Mouse (Mus musculus) midbrain, embryonic 11.5 days (tissue): ENCODE measurements around the gene Ebpl. TPM values are rescaled to one million over a fixed set of nuclear protein-coding genes. Genes with fewer than 3 reads are reported as not detected.
A peak's percentile ranks its signal among the peaks of the same experiment; 100 is the strongest.
"Not testable (repeated sequence)": the region's sequence is repeated elsewhere in the genome, so short reads cannot be mapped to it uniquely, and the experiment has no call there.

Experiments used
- ATAC-seq: fragments of 200-750 bp; cut with Nextera tagmentation; 2 replicates; pipeline ENCODE4 v1.8.0; 2017; ENCODE audit warnings: moderate TSS enrichment, moderate library complexity; ENCODE audit not compliant: low FRiP score
- DNase-seq: peaks from one replicate; pipeline ENCODE4 v3.0.0; 2015; ENCODE audit warnings: low spot score; ENCODE audit errors: missing footprints
- H3K27ac ChIP-seq: fragments of 300-500 bp; sonication (generic); 2 replicates; pipeline ENCODE4 v1.5.1; 2014; ENCODE audit warnings: low read depth, low read length
- H3K27me3 ChIP-seq: fragments of 300-500 bp; sonication (generic); 2 replicates; pipeline ENCODE4 v1.6.1; 2014; ENCODE audit warnings: mild to moderate bottlenecking, low read length, moderate library complexity, mixed read lengths; ENCODE audit not compliant: control insufficient read depth, insufficient read depth
- H3K36me3 ChIP-seq: fragments of 300-500 bp; sonication (generic); 2 replicates; pipeline ENCODE4 v1.6.1; 2014; ENCODE audit warnings: mild to moderate bottlenecking, low read length, moderate library complexity, mixed read lengths; ENCODE audit not compliant: control insufficient read depth, insufficient read depth
- H3K4me1 ChIP-seq: fragments of 300-500 bp; sonication (generic); 2 replicates; pipeline ENCODE4 v1.6.1; 2014; ENCODE audit warnings: low read length; ENCODE audit not compliant: control insufficient read depth, insufficient read depth
- H3K4me2 ChIP-seq: fragments of 300-500 bp; sonication (generic); 2 replicates; pipeline ENCODE4 v1.6.1; 2014; ENCODE audit warnings: mild to moderate bottlenecking, moderate library complexity
- H3K4me3 ChIP-seq: fragments of 300-500 bp; sonication (generic); 2 replicates; pipeline ENCODE4 v1.5.1; 2014; ENCODE audit warnings: low read depth, low read length
- H3K9ac ChIP-seq: fragments of 300-500 bp; sonication (generic); 2 replicates; pipeline ENCODE4 v1.6.1; 2014; ENCODE audit warnings: low read length
- H3K9me3 ChIP-seq: fragments of 300-500 bp; sonication (generic); 2 replicates; pipeline ENCODE4 v1.6.1; 2016; ENCODE audit warnings: low read length; ENCODE audit not compliant: control insufficient read depth
- WGBS: fragments of 180-500 bp; shearing (Covaris S2); extraction: QIAGEN DNeasy Blood & Tissue Kit; methylation state at CpG from one replicate; pipeline ENCODE4 v1.1.7; 2014; 5-methylcytosine and 5-hydroxymethylcytosine counted together
- polyA plus RNA-seq: library from polyadenylated mRNA; unstranded; fragments of >200 nt; fragmentation: Nextera tagmentation; extraction: Ambion mirVana; gene quantifications from 2 replicates; pipeline ENCODE4 v1.2.1, GENCODE M21; 2014

Gene Ebpl
- polyA plus RNA-seq, 1 experiment from 2014 or later = 9.8 TPM

DNA sequence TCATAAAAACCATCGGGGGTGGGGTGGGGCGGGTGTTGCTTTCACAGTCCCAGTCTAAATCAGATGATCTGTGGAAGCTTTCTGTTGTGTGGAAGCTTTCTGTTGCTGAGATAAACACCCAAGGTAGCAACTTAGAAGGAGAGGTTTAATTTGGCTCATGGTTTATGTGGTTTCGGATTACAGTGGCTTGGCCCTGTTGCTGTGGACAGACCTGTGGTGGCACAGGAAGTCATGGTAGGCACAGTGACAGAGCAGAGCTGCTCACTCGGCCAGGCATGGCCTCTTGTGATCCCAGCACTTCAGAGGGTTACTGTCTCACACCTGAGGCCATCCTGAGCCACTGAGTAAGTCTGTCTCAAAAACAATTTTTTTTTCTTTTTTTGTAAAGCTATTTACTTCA, 20.9 kb downstream of the Ebpl start:
- Histone ChIP-seq H3K4me1 (peaks cover 7% of the 10 kb centered on the region; the same call in 1 of the 2 replicates), H3K36me3 (no peaks in the 10 kb centered on the region), H3K4me3 (no peak overlapping the region), H3K9ac (no peak overlapping the region), H3K4me2 (no peak overlapping the region), H3K27ac (no peak overlapping the region), H3K27me3 (no peaks in the 10 kb centered on the region), H3K9me3 (no peaks in the 10 kb centered on the region)
- ATAC-seq (no peak), DNase-seq (no peak)
- WGBS = 85% methylated on average over 4 of the region's 4 CpGs

- Histone ChIP-seq H3K27ac (no peak overlapping the region), H3K4me3 (no peak overlapping the region), H3K4me2 (no peak overlapping the region), H3K4me1 (0 out of 2 replicates have a peak, but pooled peaks cover 2% of the 10 kb centered on the region), H3K36me3 (no peaks in the 10 kb centered on the region), H3K27me3 (no peaks in the 10 kb centered on the region), H3K9me3 (no peaks in the 10 kb centered on the region), H3K9ac (no peak overlapping the region)
- ATAC-seq (peak; percentile 79), DNase-seq (peak; percentile 97)
- 28% methylated on average over 13 of the region's 13 CpGs for WGBS
These were observed 29.2 kb downstream of the Ebpl start for GRCm38 (mm10) chr14:61330996-61331561.

GRCm38 (mm10) chr14:61330591-61330990, 29.6 kb downstream of the Ebpl start:
- no peak overlapping the region for H3K9ac ChIP-seq
- WGBS = 78% methylated on average over 11 of the region's 11 CpGs
- no peaks in the 10 kb centered on the region for H3K36me3 ChIP-seq
- H3K9me3 ChIP-seq = no peaks in the 10 kb centered on the region
- no peak overlapping the region for H3K4me3 ChIP-seq
- no peak overlapping the region for H3K27ac ChIP-seq
- no peak for ATAC-seq
- no peaks in the 10 kb centered on the region for H3K27me3 ChIP-seq
- 0 out of 2 replicates have a peak, but pooled peaks cover 2% of the 10 kb centered on the region for H3K4me1 ChIP-seq
- H3K4me2 ChIP-seq = no peak overlapping the region
- no peak for DNase-seq

DNA sequence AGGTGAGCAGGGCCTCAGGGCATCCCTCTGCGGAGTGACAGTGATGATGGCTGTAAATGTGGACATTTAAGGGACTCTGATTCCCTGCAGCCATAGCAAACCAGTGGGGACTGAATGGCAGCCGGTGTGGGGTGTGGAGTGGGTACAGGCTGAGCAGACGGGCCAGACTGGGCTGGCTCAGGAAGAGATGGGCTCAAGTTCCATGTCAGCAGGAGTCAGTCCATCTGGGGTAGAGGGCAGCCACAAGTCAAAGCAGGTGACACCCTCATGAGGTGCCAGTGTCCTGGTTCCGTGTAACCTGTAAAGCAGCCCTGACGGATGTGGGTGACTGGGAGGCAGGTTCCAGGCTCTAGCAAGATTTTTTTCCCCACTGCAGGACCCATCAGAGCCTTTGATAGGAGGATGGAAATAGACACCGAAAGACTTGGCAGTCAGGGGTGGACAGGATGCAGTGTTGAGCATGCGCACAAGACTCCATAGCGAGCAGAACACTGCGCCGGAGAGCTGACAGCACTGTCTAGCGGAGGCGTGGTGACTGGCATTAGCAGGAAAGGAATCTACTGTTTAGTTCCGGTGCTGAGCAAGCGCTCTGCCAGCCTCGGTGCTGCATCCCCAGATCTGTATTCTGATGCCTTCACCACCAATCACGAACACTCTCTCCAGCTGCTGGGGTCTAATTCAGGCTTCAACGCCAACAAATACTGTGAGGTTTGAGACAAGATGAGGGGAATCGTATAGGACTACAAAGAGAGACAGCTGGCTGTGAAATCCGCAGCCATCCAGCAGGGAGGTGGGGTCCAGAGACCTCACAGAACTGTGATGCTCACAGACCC, 32.4 kb downstream of the Ebpl start:
- H3K36me3 ChIP-seq = no peaks in the 10 kb centered on the region
- H3K4me2 ChIP-seq = peak overlapping the region; percentile 41
- 39% methylated on average over 19 of the region's 19 CpGs for WGBS
- ATAC-seq (peak; percentile 82), DNase-seq (peak; percentile 91)
- H3K9me3 ChIP-seq = no peaks in the 10 kb centered on the region; the same call in 1 of the 2 replicates
- no peaks in the 10 kb centered on the region for H3K27me3 ChIP-seq
- peak overlapping the region; percentile 11 for H3K4me3 ChIP-seq
- 0 out of 2 replicates have a peak, but pooled peaks cover 2% of the 10 kb centered on the region for H3K4me1 ChIP-seq
- no peak overlapping the region for H3K27ac ChIP-seq
- H3K9ac ChIP-seq = peak overlapping the region; percentile 57

DNA sequence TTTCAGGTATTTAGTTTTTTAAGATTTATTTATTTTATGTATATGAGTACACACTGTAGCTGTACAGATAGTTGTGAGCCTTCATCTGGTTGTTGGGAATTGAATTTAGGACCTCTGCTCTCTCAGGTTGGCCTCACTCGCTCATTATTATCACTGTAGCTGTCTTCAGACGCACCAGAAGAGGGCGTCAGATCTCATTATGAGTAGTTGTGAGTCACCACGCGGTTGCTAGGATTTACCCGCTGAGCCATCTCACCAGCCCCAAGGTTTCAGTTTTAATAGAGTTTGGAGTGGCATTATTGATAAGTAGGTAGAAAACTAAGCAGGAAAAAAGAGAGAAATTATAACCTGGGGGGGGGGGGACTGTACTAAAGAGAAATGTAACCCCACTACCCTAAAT, 33.2 kb downstream of the Ebpl start:
- H3K27ac ChIP-seq, H3K4me3 ChIP-seq, DNase-seq, H3K9me3 ChIP-seq, H3K4me2 ChIP-seq, H3K27me3 ChIP-seq, H3K4me1 ChIP-seq, ATAC-seq, H3K9ac ChIP-seq, H3K36me3 ChIP-seq: not testable (repeated sequence)
- 20% methylated on average over 6 of the region's 6 CpGs for WGBS

DNA sequence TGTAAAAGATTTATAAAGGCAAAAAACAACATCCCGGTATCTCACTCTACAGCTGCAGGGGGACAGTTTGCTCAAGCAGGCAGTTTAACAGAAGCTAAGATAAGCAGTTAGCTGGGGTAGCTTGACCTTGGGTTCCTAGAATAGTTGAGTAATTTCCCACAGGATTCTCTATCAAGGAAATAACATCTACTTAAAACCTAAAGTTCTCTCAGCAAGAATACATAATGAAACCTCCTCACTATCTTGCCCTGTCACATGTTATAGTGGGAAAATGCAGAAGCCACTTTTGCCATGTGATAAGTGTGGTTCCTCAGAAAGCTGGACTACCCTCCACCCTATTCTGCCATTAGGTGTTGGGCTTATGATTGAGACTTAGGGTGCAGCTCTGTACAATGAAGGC, 37.5 kb downstream of the Ebpl start:
- 94% methylated on average over 1 of the region's 1 CpGs for WGBS
- H3K9me3 ChIP-seq = no peaks in the 10 kb centered on the region; the same call in 1 of the 2 replicates

DNA sequence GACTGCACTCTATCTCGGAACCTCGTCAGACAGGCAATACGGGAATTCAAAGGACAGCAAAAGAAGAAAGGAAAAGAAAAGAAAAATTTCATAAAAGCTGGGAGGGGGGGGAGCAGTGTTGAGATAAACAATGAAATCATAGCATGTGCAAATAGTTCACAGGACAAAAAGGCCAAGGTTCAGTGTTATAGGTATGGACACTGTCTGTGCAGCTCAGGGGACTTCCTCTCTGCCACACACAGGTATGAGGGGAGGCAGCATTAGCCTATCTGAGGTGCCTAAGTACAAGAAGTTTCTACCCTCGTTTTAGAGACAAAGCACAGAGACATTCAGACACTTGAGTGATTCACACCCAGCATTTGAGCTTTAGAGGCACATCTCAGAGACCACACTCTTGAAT, 39.0 kb downstream of the Ebpl start:
- no peak overlapping the region for H3K4me3 ChIP-seq
- H3K9me3 ChIP-seq = no peaks in the 10 kb centered on the region; the same call in 1 of the 2 replicates
- H3K27ac ChIP-seq = no peak overlapping the region
- H3K4me2 ChIP-seq = no peak overlapping the region
- no peaks in the 10 kb centered on the region for H3K27me3 ChIP-seq
- H3K9ac ChIP-seq = no peak overlapping the region
- 84% methylated on average over 4 of the region's 4 CpGs for WGBS
- no peak for DNase-seq
- no peak for ATAC-seq
- H3K4me1 ChIP-seq = no peaks in the 10 kb centered on the region
- no peaks in the 10 kb centered on the region for H3K36me3 ChIP-seq

More for the DNA sequence above, 37.5 kb downstream of the Ebpl start:
- no peak for DNase-seq
- H3K4me2 ChIP-seq = no peak overlapping the region
- ATAC-seq = no peak
- no peak overlapping the region for H3K27ac ChIP-seq
- no peaks in the 10 kb centered on the region for H3K27me3 ChIP-seq
- H3K9ac ChIP-seq = no peak overlapping the region
- H3K4me3 ChIP-seq = no peak overlapping the region
- H3K4me1 ChIP-seq = 0 out of 2 replicates have a peak, but pooled peaks cover under 1% of the 10 kb centered on the region
- no peaks in the 10 kb centered on the region for H3K36me3 ChIP-seq

- Histone ChIP-seq H3K4me2 (no peak overlapping the region), H3K4me1 (no peaks in the 10 kb centered on the region), H3K9me3 (no peaks in the 10 kb centered on the region; the same call in 1 of the 2 replicates), H3K9ac (no peak overlapping the region), H3K27ac (no peak overlapping the region), H3K4me3 (no peak overlapping the region), H3K36me3 (no peaks in the 10 kb centered on the region), H3K27me3 (no peaks in the 10 kb centered on the region)
- ATAC-seq = no peak
- WGBS = 88% methylated on average over 1 of the region's 1 CpGs
- DNase-seq = no peak
These were observed 39.5 kb downstream of the Ebpl start for GRCm38 (mm10) chr14:61320765-61321164.

GRCm38 (mm10) chr14:61316861-61317260, 43.4 kb downstream of the Ebpl start:
- DNase-seq (peak; percentile 89), ATAC-seq (0 out of 2 replicates have a peak, but pooled peaks have one; percentile 30)
- H3K9me3 ChIP-seq = no peaks in the 10 kb centered on the region
- no peak overlapping the region for H3K9ac ChIP-seq
- 37% methylated on average over 4 of the region's 4 CpGs for WGBS
- no peak overlapping the region for H3K4me3 ChIP-seq
- H3K27me3 ChIP-seq = no peaks in the 10 kb centered on the region
- no peaks in the 10 kb centered on the region for H3K36me3 ChIP-seq
- H3K27ac ChIP-seq = no peak overlapping the region
- H3K4me1 ChIP-seq = no peaks in the 10 kb centered on the region
- no peak overlapping the region for H3K4me2 ChIP-seq
